Mouse (Mus musculus) limb, embryonic 14.5 days (tissue): ENCODE measurements around the gene Bnip3. TPM values are rescaled to one million over a fixed set of nuclear protein-coding genes. Genes with fewer than 3 reads are reported as not detected.

ENCODE experiments used
- ATAC-seq: fragments of 200-750 bp; cut with Nextera tagmentation; 2 replicates; pipeline ENCODE4 v1.8.0; 2017; ENCODE audit warnings: low read depth, moderate number of reproducible peaks, moderate TSS enrichment; ENCODE audit not compliant: low FRiP score
- DNase-seq: peaks from one replicate; pipeline ENCODE4 v3.0.0-alpha.2; 2015; ENCODE audit warnings: low spot score
- H3K27ac ChIP-seq: fragments of 300-500 bp; sonication (generic); replicated peaks from 2 replicates; pipeline ENCODE4 v1.5.1; 2014; ENCODE audit warnings: low read depth, mild to moderate bottlenecking, low read length, moderate library complexity, mixed read lengths
- H3K27me3 ChIP-seq: fragments of 300-500 bp; sonication (generic); 2 replicates; pipeline ENCODE4 v1.6.1; 2014; ENCODE audit warnings: low read length, mixed read lengths; ENCODE audit not compliant: control insufficient read depth, insufficient read depth
- H3K36me3 ChIP-seq: fragments of 300-500 bp; sonication (generic); 2 replicates; pipeline ENCODE4 v1.6.1; 2014; ENCODE audit warnings: mild to moderate bottlenecking, low read length, moderate library complexity, mixed read lengths; ENCODE audit not compliant: control insufficient read depth, insufficient read depth
- H3K4me1 ChIP-seq: fragments of 300-500 bp; sonication (generic); 2 replicates; pipeline ENCODE4 v1.6.1; 2014; ENCODE audit warnings: antibody characterized with exemption, low read length, mixed read lengths; ENCODE audit not compliant: control insufficient read depth, insufficient read depth
- H3K4me2 ChIP-seq: fragments of 300-500 bp; sonication (generic); replicated peaks from 2 replicates; pipeline ENCODE4 v1.6.1; 2014; ENCODE audit warnings: low read depth, mild to moderate bottlenecking, low read length, moderate library complexity; ENCODE audit not compliant: severe bottlenecking
- H3K4me3 ChIP-seq: fragments of 300-500 bp; sonication (generic); replicated peaks from 2 replicates; pipeline ENCODE4 v1.5.1; 2014; ENCODE audit warnings: low read length
- H3K9ac ChIP-seq: fragments of 300-500 bp; sonication (generic); 2 replicates; pipeline ENCODE4 v1.6.1; 2014; ENCODE audit warnings: mild to moderate bottlenecking, low read depth, low read length, moderate library complexity; ENCODE audit not compliant: severe bottlenecking
- H3K9me3 ChIP-seq: fragments of 300-500 bp; sonication (generic); 2 replicates; pipeline ENCODE4 v1.6.1; 2016; ENCODE audit warnings: low read length; ENCODE audit not compliant: control insufficient read depth
- POLR2A ChIP-seq: fragments of 200-500 bp; IDR thresholded peaks from 2 replicates; pipeline ENCODE4 v1.8.0; 2012; ENCODE audit warnings: inconsistent platforms, mild to moderate bottlenecking, moderate library complexity, borderline replicate concordance; ENCODE audit not compliant: insufficient read depth, insufficient read length; ENCODE audit errors: extremely low read depth
- WGBS: fragments of 180-500 bp; shearing (Covaris S2); extraction: QIAGEN DNeasy Blood & Tissue Kit; methylation state at CpG from one replicate; pipeline ENCODE4 v1.1.7; 2014; 5-methylcytosine and 5-hydroxymethylcytosine counted together
- polyA plus RNA-seq, 2 experiments: library from polyadenylated mRNA; depleted of rRNA in 1 of 2; stranded (reverse) in 1 of 2; unstranded in 1 of 2; fragments of >200 nt; fragmentation: Nextera tagmentation in 1 of 2; extraction: Ambion mirVana in 1 of 2; gene quantifications; 2 replicates each; pipeline versions ENCODE4 v1.2.1 to v1.2.3; 2012 to 2014

The Bnip3 gene
- polyA plus RNA-seq, 2 experiments, result 51.5 to 92.1 TPM

GRCm38 (mm10) chr7:138853417-138854031 is 55.8 kb downstream of the Bnip3 start:
- TF ChIP-seq POLR2A, result no peak
- H3K36me3 ChIP-seq, result peaks cover 29% of the 10 kb centered on the region
- WGBS, result 95% methylated on average over 4 of the region's 4 CpGs
- H3K9ac ChIP-seq, result no peak overlapping the region
- H3K9me3 ChIP-seq, result no peaks in the 10 kb centered on the region
- H3K4me1 ChIP-seq, result no peaks in the 10 kb centered on the region
- no peaks in the 10 kb centered on the region for H3K27me3 ChIP-seq
- no peak overlapping the region for H3K4me2 ChIP-seq
- H3K4me3 ChIP-seq, result no peak overlapping the region
- H3K27ac ChIP-seq, result no peak overlapping the region
- ATAC-seq (no peak), DNase-seq (no peak)

GRCm38 (mm10) chr7:138850083-138850482 is 59.2 kb downstream of the Bnip3 start:
- Histone ChIP-seq H3K9me3 (no peaks in the 10 kb centered on the region), H3K27ac (no peak overlapping the region), H3K9ac (no peak overlapping the region), H3K4me2 (no peak overlapping the region), H3K36me3 (peaks cover 28% of the 10 kb centered on the region), H3K27me3 (no peaks in the 10 kb centered on the region), H3K4me3 (no peak overlapping the region), H3K4me1 (peaks cover 16% of the 10 kb centered on the region)
- no peak for TF ChIP-seq POLR2A
- ATAC-seq (no peak), DNase-seq (no peak)

- H3K36me3 ChIP-seq, result peaks cover 25% of the 10 kb centered on the region
- TF ChIP-seq POLR2A, result no peak
- no peak overlapping the region; the same call in 1 of the 2 replicates for H3K9ac ChIP-seq
- H3K4me2 ChIP-seq, result peak overlapping the region; percentile 85; the same call in 1 of the 2 replicates
- no peaks in the 10 kb centered on the region for H3K9me3 ChIP-seq
- 67% methylated on average over 7 of the region's 7 CpGs for WGBS
- H3K27me3 ChIP-seq, result no peaks in the 10 kb centered on the region
- DNase-seq, result no peak
- no peak for ATAC-seq
- H3K4me3 ChIP-seq, result peak overlapping the region; percentile 97; the same call in 1 of the 2 replicates
- H3K27ac ChIP-seq, result no peak overlapping the region
- peaks cover 20% of the 10 kb centered on the region for H3K4me1 ChIP-seq
Observed at GRCm38 (mm10) chr7:138848028-138848920, 61.0 kb downstream of the Bnip3 start.

GRCm38 (mm10) chr7:138847316-138848027 is 61.8 kb downstream of the Bnip3 start:
- no peak for ATAC-seq
- Histone ChIP-seq H3K9ac (peak overlapping the region; percentile 91), H3K27me3 (no peaks in the 10 kb centered on the region), H3K4me1 (peaks cover 20% of the 10 kb centered on the region), H3K4me3 (peak overlapping the region; percentile 97), H3K36me3 (peaks cover 19% of the 10 kb centered on the region), H3K9me3 (no peaks in the 10 kb centered on the region), H3K27ac (no peak overlapping the region), H3K4me2 (peak overlapping the region; percentile 85)
- DNase-seq, result no peak
- WGBS, result 46% methylated on average over 13 of the region's 13 CpGs
- no peak for TF ChIP-seq POLR2A

GRCm38 (mm10) chr7:138846502-138846991 is 62.8 kb downstream of the Bnip3 start:
- DNase-seq, result no peak

More at GRCm38 (mm10) chr7:138846502-138846991, 62.8 kb downstream of the Bnip3 start:
- 1% methylated on average over 21 of the region's 61 CpGs for WGBS
- Histone ChIP-seq H3K9ac (peak overlapping the region; percentile 91), H3K4me2 (peak overlapping the region; percentile 85), H3K4me3 (peak overlapping the region; percentile 97), H3K27ac (peak overlapping the region; percentile 87), H3K36me3 (peaks cover 11% of the 10 kb centered on the region; the same call in 1 of the 2 replicates), H3K9me3 (no peaks in the 10 kb centered on the region), H3K4me1 (peaks cover 20% of the 10 kb centered on the region), H3K27me3 (no peaks in the 10 kb centered on the region)
- TF ChIP-seq POLR2A, result no peak
- ATAC-seq, result peak; percentile 83
